Mouse (Mus musculus) heart, embryonic 15.5 days (tissue): Measurements from ENCODE around the gene Prss12. TPM values are rescaled to one million over a fixed set of nuclear protein-coding genes. Genes with fewer than 3 reads are reported as not detected.

Source experiments
- ATAC-seq: fragments of 200-750 bp; cut with Nextera tagmentation; replicated peaks from 2 replicates; pipeline ENCODE4 v1.8.0; 2017; ENCODE audit warnings: low read depth, moderate TSS enrichment; ENCODE audit not compliant: insufficient number of reproducible peaks, insufficient read depth, low FRiP score
- H3K27ac ChIP-seq: fragments of 300-500 bp; sonication (generic); 2 replicates; pipeline ENCODE4 v1.5.1; 2015; ENCODE audit warnings: mild to moderate bottlenecking, inconsistent platforms
- H3K27me3 ChIP-seq: fragments of 300-500 bp; sonication (generic); 2 replicates; pipeline ENCODE4 v1.6.1; 2015; ENCODE audit warnings: inconsistent platforms
- H3K36me3 ChIP-seq: fragments of 300-500 bp; sonication (generic); 2 replicates; pipeline ENCODE4 v1.6.1; 2015; ENCODE audit warnings: mild to moderate bottlenecking, inconsistent platforms
- H3K4me1 ChIP-seq: fragments of 300-500 bp; sonication (generic); replicated peaks from 2 replicates; pipeline ENCODE4 v1.6.1; 2015; ENCODE audit warnings: inconsistent platforms
- H3K4me2 ChIP-seq: fragments of 300-500 bp; sonication (generic); 2 replicates; pipeline ENCODE4 v1.6.1; 2015; ENCODE audit warnings: inconsistent platforms, mild to moderate bottlenecking, moderate library complexity
- H3K4me3 ChIP-seq: fragments of 300-500 bp; sonication (generic); 2 replicates; pipeline ENCODE4 v1.5.1; 2015; ENCODE audit warnings: mild to moderate bottlenecking, inconsistent platforms
- H3K9ac ChIP-seq: fragments of 300-500 bp; sonication (generic); 2 replicates; pipeline ENCODE4 v1.6.1; 2015; ENCODE audit warnings: mild to moderate bottlenecking, inconsistent platforms
- H3K9me3 ChIP-seq: fragments of 300-500 bp; sonication (generic); replicated peaks from 2 replicates; pipeline ENCODE4 v1.6.1; 2016; ENCODE audit warnings: inconsistent platforms
- WGBS: fragments of 180-500 bp; shearing (Covaris S2); methylation state at CpG from one replicate; pipeline ENCODE4 v1.1.7; 2015; ENCODE audit warnings: mixed read lengths; 5-methylcytosine and 5-hydroxymethylcytosine counted together
- polyA plus RNA-seq: library from polyadenylated mRNA; unstranded; fragments of >200 nt; fragmentation: Nextera tagmentation; extraction: Ambion mirVana; gene quantifications from 2 replicates; pipeline ENCODE4 v1.2.1, GENCODE M21; 2015

Prss12 gene
- polyA plus RNA-seq, 1 experiment from 2014 or later, result 3.6 TPM

DNA sequence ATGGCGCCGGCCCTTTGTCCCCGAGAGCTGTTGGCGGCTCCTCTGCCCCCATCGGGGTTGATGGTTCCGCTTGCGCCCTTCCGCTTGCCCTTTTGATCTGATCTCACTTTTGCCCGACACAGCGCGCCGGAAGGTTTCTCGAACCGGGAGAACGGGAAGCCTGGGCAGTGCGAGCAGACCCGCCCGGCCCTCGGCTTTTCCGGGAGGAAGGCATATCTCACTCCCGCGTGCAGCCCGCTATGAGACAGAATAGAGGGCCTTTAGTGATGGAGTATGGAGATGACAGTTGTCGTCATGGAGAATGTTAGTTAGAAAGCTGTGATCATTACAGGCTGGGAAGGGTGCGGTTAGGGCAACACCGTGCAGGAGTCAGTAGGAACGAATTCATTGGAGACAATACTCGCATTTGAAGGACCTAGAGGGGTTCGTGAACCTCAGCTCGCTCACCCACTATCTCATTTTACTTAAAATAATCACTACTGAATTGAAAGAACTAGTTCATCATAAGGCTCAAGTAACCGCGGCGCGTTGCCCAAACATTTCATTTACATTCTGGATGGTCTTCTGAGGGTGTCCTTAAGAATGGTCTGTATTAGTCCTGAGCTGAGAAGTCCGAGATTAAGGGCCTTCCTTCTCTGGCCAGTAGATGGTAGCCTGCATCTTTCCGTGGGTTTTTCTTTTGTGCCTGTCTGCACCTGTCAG, 62.1 kb downstream of the Prss12 start:
- 0 out of 2 replicates have a peak, but pooled peaks cover 1% of the 10 kb centered on the region for H3K27me3 ChIP-seq
- under 1% methylated on average over 36 of the region's 36 CpGs for WGBS

DNA sequence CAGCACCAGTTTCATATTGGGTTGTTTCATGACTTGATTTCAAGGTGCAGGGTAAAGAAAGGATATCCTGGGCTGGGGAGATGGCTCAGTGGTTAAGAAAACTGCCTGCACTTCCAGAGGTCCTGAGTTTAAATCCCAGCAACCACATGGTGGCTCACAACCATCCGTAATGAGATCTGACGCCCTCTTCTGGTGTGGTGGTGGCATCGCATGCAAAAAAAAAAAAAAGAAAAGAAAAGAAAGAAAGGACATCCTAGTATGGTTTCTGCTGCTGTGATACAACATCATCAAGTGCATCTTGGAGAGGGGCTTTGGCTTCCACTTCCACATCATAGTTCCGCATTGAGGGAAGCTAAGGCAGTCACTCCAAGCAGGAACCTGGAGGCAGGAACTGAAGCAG, 65.1 kb downstream of the Prss12 start:
- ATAC-seq, result no peak
- H3K9me3 ChIP-seq, result no peaks in the 10 kb centered on the region
- no peak overlapping the region for H3K27ac ChIP-seq
- no peak overlapping the region for H3K9ac ChIP-seq
- H3K36me3 ChIP-seq, result no peaks in the 10 kb centered on the region
- H3K4me1 ChIP-seq, result peaks cover 14% of the 10 kb centered on the region
- no peak overlapping the region for H3K4me2 ChIP-seq
- 0 out of 2 replicates have a peak, but pooled peaks cover 2% of the 10 kb centered on the region for H3K27me3 ChIP-seq
- no peak overlapping the region for H3K4me3 ChIP-seq
- 65% methylated on average over 4 of the region's 4 CpGs for WGBS

More for the DNA sequence above, 62.1 kb downstream of the Prss12 start:
- Histone ChIP-seq H3K4me2 (peak overlapping the region; percentile 85), H3K27ac (peak overlapping the region; percentile 100), H3K9me3 (no peaks in the 10 kb centered on the region), H3K9ac (peak overlapping the region; percentile 95), H3K36me3 (no peaks in the 10 kb centered on the region), H3K4me3 (peak overlapping the region; percentile 84), H3K4me1 (peaks cover 21% of the 10 kb centered on the region)
- peak; percentile 66 for ATAC-seq

DNA sequence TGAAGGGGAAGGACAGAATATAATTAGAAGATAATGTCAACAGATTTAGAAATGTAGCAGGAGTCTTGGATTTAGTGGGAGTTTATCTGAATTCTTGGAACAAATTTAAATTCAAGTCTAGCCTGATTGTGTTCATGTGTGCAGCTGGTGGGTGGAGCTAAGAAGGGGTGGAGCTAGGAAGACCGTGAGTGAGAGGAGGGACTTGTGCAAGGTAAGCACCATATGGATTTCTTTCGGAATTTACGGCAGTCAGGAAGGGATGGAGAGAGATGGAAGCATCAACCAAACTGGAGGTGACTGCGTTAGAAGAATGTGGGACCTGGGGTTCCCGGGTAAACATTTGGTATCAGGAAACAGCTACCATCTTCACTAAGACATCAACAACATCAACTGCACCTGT, 68.2 kb downstream of the Prss12 start:
- Histone ChIP-seq H3K4me3 (no peak overlapping the region), H3K4me2 (no peak overlapping the region), H3K27me3 (0 out of 2 replicates have a peak, but pooled peaks cover 2% of the 10 kb centered on the region), H3K9me3 (no peaks in the 10 kb centered on the region), H3K9ac (no peak overlapping the region), H3K36me3 (no peaks in the 10 kb centered on the region), H3K4me1 (peaks cover 1% of the 10 kb centered on the region), H3K27ac (no peak overlapping the region)
- no peak for ATAC-seq
- WGBS, result 49% methylated on average over 5 of the region's 5 CpGs

DNA sequence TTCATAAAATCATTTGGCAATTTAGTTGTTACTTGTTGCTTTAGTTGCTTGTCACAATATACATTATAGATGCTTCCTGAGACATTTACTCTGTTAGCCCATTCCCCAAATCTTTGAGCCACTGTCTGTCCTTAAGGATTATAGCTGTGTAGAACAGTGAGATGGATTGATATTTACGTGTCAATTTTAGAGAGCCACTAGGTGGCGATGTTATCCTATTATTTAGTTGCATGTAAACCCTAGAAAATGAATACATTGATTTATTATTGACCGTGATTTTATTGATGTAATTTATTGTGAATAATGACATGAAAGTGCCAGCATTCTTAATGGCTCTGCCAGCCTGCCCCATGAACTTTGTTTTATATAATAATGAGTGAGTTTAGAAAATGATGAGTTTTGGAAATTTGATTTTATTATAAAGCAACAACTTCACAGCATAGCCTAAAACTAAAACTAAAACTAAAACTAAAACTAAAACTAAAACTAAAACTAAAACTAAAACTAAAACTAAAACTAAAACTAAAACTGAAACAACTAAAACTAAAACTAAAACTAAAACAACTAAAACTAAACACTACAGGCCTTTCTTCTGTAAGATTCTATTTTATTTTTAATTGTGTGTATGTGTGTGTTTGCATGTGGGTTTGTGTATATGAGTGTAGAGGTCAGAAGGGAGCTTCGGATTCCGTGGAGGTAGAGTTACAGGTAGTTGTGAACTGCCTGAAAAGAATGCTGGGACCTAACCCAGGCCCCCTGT, 69.1 kb downstream of the Prss12 start:
- Histone ChIP-seq H3K4me2 (no peak overlapping the region), H3K9me3 (no peaks in the 10 kb centered on the region), H3K27me3 (0 out of 2 replicates have a peak, but pooled peaks cover 2% of the 10 kb centered on the region), H3K27ac (no peak overlapping the region), H3K4me3 (no peak overlapping the region), H3K4me1 (no peaks in the 10 kb centered on the region), H3K36me3 (no peaks in the 10 kb centered on the region), H3K9ac (no peak overlapping the region)
- no peak for ATAC-seq
- 17% methylated on average over 5 of the region's 5 CpGs for WGBS

DNA sequence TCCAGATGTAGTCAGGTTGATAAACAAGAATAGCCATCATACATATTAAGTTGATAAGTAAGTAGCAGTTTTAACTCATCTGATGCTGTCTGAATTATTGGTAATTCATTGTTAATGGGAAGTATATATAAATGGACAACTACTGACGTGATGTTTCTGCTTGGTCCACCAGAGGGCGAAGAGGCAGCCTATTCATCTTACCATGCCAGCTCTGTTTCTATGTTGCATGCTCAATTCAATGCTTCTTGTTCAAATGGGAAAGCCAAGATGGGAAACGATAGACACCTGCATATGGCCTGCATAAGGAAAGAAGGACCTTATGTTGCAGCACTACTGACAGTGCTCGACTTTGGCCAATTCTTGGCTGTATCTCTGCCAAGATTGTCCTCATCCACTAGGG, 70.1 kb downstream of the Prss12 start:
- H3K27me3 ChIP-seq, result 0 out of 2 replicates have a peak, but pooled peaks cover 2% of the 10 kb centered on the region
- H3K4me2 ChIP-seq, result no peak overlapping the region
- H3K9ac ChIP-seq, result no peak overlapping the region
- WGBS, result 34% methylated on average over 4 of the region's 4 CpGs
- H3K9me3 ChIP-seq, result no peaks in the 10 kb centered on the region
- H3K4me3 ChIP-seq, result no peak overlapping the region
- ATAC-seq, result no peak
- no peaks in the 10 kb centered on the region for H3K36me3 ChIP-seq
- H3K27ac ChIP-seq, result no peak overlapping the region
- no peaks in the 10 kb centered on the region for H3K4me1 ChIP-seq

DNA sequence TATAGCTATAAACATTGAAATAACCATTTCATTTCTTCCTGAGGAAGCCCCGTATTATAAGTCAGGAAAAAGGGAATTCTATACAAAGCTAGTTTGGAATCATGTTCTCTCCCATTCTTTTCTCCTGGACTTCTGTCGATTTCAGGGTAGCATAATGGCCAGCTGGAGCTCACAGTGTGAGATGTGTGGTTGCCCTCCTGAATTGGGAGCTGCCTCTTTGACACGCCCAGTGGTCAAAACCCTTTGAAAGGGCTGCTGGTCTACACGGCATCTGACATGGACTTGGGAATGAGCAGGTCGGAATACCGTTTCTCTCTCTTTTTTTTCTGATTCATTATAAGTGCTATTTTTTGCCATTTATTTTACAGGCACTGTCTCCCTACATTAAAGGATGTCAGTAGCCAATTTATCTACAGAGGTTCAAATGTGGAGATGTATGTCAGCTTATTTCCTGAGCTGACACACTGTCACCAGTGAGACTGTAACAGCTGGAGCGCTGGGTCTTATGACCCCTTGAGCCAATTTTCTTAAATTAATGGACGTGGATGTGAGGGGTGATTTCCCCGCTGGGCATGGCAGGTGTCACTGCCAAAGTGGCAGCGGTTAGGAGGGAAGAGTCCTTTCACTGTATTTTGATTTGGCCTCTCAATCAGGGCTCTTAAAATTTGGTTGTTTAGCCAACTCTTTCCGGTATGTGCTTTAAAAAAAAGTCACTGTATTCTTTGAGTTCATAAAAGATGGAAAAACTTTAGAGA, 79.8 kb downstream of the Prss12 start:
- Histone ChIP-seq H3K27ac (no peak overlapping the region), H3K4me2 (no peak overlapping the region), H3K36me3 (no peaks in the 10 kb centered on the region), H3K27me3 (no peaks in the 10 kb centered on the region), H3K9ac (no peak overlapping the region), H3K4me3 (no peak overlapping the region), H3K4me1 (no peaks in the 10 kb centered on the region), H3K9me3 (no peaks in the 10 kb centered on the region)
- WGBS, result 69% methylated on average over 11 of the region's 11 CpGs
- no peak for ATAC-seq

DNA sequence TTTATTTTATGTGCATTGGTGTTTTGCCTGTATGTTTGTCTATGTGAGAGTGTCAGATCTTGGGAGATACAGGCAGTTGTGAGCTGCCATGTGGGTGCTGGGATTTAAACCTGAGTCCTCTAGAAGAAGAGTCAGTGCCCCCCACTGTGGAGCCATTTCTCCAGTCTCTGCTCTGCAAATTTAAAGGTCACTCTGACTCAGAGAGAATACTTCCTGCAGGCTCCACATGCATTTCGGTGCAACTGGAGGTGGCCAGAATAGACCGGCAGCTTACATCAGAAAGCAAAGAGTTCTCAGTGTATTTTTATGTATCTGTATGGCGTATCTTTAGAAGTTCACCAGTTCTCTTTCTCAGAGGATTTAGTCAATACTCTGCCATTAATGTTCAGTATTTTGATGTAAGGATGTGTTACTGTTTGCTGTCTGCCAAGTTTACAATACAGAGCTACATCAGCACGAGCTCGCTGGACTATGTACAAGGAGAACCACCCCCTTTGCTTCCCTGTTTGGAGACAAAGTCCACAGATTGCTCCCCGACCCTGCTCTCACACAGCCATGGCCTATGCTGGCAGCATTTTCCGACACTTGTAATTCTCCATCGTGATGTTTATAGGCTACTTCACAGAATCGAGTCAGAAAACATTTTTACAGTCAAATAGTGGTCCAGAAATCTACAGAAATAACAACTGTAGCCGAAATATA, 81.2 kb downstream of the Prss12 start:
- H3K4me3 ChIP-seq, result no peak overlapping the region
- WGBS, result 73% methylated on average over 10 of the region's 10 CpGs
- H3K27ac ChIP-seq, result no peak overlapping the region
- no peaks in the 10 kb centered on the region for H3K27me3 ChIP-seq
- no peak overlapping the region for H3K4me2 ChIP-seq
- no peak overlapping the region for H3K9ac ChIP-seq
- H3K4me1 ChIP-seq, result no peaks in the 10 kb centered on the region
- H3K9me3 ChIP-seq, result no peaks in the 10 kb centered on the region
- no peak for ATAC-seq
- no peaks in the 10 kb centered on the region for H3K36me3 ChIP-seq

DNA sequence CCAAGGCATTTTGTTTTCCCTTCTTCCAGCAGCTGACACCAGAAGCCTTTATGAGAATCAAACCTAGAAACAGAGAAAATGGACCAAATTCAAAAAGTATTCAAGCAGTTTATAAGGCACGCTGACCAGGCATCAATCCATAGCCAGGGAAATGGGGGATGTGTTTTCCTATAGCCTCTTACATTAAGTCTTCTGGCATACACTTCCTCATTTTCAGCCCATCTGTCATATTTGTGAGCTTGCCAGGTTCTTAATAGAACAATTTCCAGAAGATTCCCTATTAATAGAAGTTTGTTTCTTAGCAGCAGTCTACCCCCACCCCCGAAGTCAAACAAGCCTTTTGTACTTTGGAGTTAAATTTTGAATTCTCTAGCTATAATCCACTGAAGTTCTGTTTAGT, 84.4 kb downstream of the Prss12 start:
- no peaks in the 10 kb centered on the region for H3K4me1 ChIP-seq
- ATAC-seq, result no peak
- no peaks in the 10 kb centered on the region for H3K9me3 ChIP-seq
- H3K27ac ChIP-seq, result no peak overlapping the region
- H3K27me3 ChIP-seq, result no peaks in the 10 kb centered on the region
- H3K9ac ChIP-seq, result no peak overlapping the region
- H3K4me2 ChIP-seq, result no peak overlapping the region
- no peak overlapping the region for H3K4me3 ChIP-seq
- H3K36me3 ChIP-seq, result no peaks in the 10 kb centered on the region
- WGBS, result 60% methylated on average over 2 of the region's 2 CpGs

DNA sequence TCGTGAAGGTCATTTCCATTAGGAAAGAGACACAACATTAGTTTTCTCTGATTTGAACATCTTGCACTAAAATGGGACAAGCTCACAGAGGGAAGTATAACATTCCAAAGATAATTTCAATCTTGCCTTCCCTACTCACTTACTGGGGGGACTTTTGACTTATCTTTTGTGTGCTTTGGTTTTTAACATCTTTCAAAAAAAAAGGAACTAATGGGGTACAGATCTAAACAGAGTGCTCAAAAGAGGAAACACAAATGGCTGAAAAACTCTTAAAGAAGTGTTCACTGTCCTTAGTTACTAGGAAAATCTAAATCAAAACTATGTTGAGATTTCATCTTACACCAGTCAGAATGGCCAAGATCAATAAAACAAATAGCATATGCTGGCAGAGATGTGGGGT, 90.6 kb downstream of the Prss12 start:
- WGBS, result 74% methylated on average over 1 of the region's 1 CpGs
- Histone ChIP-seq H3K4me2 (no peak overlapping the region), H3K9me3 (no peaks in the 10 kb centered on the region), H3K4me1 (no peaks in the 10 kb centered on the region), H3K9ac (no peak overlapping the region), H3K4me3 (no peak overlapping the region), H3K36me3 (no peaks in the 10 kb centered on the region), H3K27ac (no peak overlapping the region), H3K27me3 (no peaks in the 10 kb centered on the region)
- ATAC-seq, result no peak

DNA sequence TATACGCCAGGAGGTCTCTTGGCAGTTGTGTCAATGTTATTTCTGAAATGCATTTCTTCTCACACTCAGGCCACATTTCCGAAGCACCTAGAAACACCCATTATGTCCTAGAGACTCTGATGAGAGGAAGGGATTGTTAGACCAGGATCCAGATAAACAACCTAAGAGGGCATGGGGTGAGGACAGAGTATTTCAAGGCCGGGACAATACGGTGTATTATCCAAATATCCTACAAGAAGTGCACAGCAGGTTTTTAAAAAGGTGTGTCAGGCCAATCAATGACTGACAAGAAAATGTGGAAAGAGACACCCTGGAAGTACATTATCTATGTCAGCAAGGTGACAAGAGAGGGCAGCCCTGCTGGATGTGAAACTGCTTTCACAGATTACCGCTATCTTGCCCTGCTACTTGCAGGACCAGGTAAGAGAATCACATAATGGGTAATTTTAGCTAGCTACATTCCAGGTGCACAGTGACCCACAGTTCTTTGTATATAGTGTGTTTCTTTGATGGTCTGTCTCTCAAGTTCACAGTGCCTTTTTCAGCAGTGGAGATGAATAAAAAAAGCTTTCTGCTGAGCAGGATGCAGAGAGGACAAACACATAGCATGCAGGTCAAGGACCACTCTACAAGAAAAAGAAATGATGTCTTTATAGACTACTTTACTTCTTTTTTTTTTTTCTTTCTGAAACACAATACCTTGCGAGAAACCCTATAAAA, 97.0 kb downstream of the Prss12 start:
- ATAC-seq, result no peak
- no peaks in the 10 kb centered on the region for H3K9me3 ChIP-seq
- no peak overlapping the region for H3K4me3 ChIP-seq
- no peaks in the 10 kb centered on the region for H3K36me3 ChIP-seq
- H3K9ac ChIP-seq, result no peak overlapping the region
- H3K4me1 ChIP-seq, result no peaks in the 10 kb centered on the region
- no peak overlapping the region for H3K27ac ChIP-seq
- no peak overlapping the region for H3K4me2 ChIP-seq
- H3K27me3 ChIP-seq, result no peaks in the 10 kb centered on the region
- 75% methylated on average over 6 of the region's 6 CpGs for WGBS
